Mouse (Mus musculus) ES-Bruce4 (cell line): ENCODE data around the gene Lrig2.

ENCODE experiments used
- CTCF ChIP-seq: IDR thresholded peaks from one replicate; pipeline ENCODE4 v1.8.1; 2011; ENCODE audit warnings: low read depth, low read length
- EP300 ChIP-seq: IDR thresholded peaks from 2 replicates; pipeline ENCODE4 v1.6.1; 2011; ENCODE audit warnings: low read depth, low read length; ENCODE audit not compliant: insufficient read depth
- POLR2A ChIP-seq: IDR thresholded peaks from one replicate; pipeline ENCODE4 v1.8.1; 2011; ENCODE audit warnings: low read length; ENCODE audit not compliant: insufficient read depth

GRCm38 (mm10) chr3:104385587-104385986 is 126.1 kb downstream of the Lrig2 start:
- TF ChIP-seq EP300, result no peak
- no peak for TF ChIP-seq CTCF
- no peak for TF ChIP-seq POLR2A
